Mouse (Mus musculus) layer of hippocampus, adult 6 months (tissue): Measurements from ENCODE around the gene Cntnap5c. TPM values are rescaled to one million over a fixed set of nuclear protein-coding genes. Genes with fewer than 3 reads are reported as not detected.

Experiments used
- long read RNA-seq, 2 experiments: library from polyadenylated mRNA; unstranded; transcript quantifications; one replicate each; pipeline ENCODE4 v2.0.0; 2019 to 2020
- polyA plus RNA-seq: library from polyadenylated mRNA; unstranded; fragments of <200 nt; fragmentation: Nextera tagmentation; gene quantifications from 2 replicates; pipeline ENCODE4 v1.2.3, GENCODE M21; 2021

Gene Cntnap5c
- 0.89 and 1.2 TPM in 2 replicates for polyA plus RNA-seq
- long read RNA-seq, experiment 1, partial matches to known transcripts: 1 of 1 reads
- long read RNA-seq, experiment 1, other reads (novel, unspliced or antisense): 0 of 1 reads
- long read RNA-seq, experiment 2, partial matches to known transcripts: 1 of 12 reads
- long read RNA-seq, experiment 2, other reads (novel, unspliced or antisense): 11 of 12 reads

DNA sequence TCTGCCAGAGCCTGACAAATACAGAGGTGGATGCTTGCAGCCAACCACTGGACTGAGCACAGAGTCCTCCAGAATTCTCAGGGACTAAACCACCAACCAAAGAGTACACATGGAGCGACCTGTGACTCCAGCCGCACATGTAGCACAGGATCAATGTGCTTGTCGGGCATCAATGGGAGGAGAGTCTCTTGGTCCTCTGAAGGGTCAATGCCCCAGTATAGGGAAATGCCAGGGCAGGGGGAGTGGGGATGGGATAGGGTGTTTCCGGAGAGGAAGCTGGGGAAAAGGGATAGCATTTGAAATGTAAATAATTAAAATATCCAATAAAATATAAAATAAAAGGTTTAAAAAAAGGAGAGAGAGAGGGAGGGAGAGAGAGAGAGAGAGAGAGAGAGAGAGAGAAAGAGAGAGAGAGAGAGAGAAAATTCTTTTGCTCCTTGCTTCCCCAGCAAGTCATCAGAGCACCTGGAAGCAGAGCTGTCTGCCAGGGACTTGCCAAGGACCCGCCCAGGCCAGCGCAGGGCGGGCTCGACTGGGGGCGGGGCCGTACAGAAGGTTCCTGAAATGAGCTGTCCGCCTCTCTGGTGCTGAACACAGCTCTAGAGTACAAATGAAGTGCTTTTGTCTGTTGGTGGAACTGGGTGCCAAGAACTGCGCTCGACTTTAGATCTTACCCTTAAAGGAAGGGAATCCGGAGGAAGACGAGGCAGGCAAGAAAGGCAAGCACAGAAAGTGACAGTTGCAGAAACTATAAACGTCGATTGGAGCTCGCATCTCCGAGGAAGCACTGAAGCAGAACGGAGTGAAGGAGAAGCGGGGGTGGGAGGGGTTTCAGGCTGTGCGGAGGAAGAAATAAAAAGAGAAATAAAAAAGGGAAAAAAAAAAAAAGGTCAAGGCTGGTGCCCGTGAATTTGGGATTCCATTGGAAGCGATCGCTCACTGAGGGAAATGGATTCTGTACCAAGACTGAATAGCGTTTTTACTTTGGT lies at the start of gene Cntnap5c:
Cntnap5c (plus strand) TSS at position 949 of the 989 bp plus-strand sequence.

GRCm38 (mm10) chr17:57742119-57742518 lies 27.3 kb upstream of the Cntnap5c start, which contains the start of gene Gm21834:
TSS of gene Gm21834 (minus strand) at chr17:57742219.

Other genes with a start within 250 kb of the Cntnap5c start
- gene Vmn2r120, start 224.1 kb upstream of the Cntnap5c start, polyA plus RNA-seq: not detected in 2 replicates
- not detected in 2 replicates for gene Gm21834, start 27.4 kb upstream of the Cntnap5c start, polyA plus RNA-seq